Mouse (Mus musculus): ENCODE data around the gene Pitpna.

Gene Pitpna

GRCm38 (mm10) chr11:75631561-75632225 is 43.8 kb downstream of the Pitpna start:
- no peak for DNase-seq (ENCODE audit: low spot score in 2 of 2)

DNA sequence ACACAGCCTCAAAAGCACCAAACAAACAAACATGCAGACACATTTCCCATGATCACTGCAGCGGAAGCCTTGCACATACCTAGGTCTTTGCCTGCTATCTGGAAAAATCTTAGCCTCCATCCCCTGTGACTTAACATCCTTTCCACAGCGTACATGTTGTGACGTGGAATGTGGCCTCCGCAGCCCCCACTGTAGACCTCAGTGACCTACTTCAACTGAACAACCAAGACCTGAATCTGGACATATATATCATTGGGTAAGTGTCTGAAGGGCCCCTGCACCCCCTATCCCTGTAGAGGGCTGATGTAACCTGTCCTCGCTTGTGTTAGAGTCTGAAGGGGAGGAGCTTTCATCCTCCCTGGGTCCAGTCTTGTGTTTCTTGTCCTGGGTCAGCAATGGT is 45.0 kb downstream of the Pitpna start:
- no peak for DNase-seq (ENCODE audit: low spot score in 2 of 2)

DNA sequence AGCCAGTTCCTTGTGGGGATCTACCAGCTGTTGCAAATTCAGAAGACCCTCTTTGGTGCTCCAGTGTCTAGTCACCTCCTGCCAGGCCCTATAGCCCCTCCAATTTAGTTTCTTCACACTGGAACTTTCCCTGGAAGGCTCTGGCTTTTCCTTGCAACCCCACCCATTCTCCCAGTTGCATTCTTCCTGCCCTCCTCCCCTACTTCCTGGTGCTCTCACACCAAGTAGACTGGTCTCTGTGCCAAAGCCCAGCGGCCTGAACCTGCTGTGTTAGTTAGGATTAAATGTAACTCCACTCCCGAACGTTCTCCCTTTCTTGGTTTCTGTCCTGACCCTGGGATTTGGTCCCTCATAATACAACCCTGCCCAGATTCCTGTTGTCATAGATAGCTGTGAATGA is 46.9 kb downstream of the Pitpna start:
- no peak for DNase-seq (ENCODE audit: low spot score in 2 of 2)

- DNase-seq (ENCODE audit: low spot score in 2 of 2): no peak
Measured at GRCm38 (mm10) chr11:75635315-75635714, 47.4 kb downstream of the Pitpna start.

DNA sequence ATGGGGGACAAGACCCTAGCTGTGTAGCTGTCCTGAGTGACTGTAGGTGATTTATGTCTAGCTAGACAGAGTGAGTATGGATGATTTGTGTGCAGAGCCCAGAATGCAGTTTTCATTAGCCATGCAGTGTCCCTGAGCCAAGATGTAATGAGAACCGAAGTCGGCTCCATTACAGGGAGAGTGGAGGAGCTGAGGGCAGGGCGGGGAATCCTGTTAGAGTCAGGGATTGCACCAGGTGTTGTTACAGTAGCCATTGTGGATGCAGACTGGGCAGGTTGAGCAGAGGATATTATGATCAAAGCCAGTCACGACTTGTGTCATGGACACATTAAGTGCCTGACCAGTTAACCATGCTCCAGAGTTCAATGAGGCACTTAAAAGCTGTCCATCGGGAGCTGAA is 55.4 kb downstream of the Pitpna start:
- DNase-seq (ENCODE audit: low spot score in 2 of 2): no peak

- DNase-seq (ENCODE audit: low spot score in 2 of 2): no peak
Measured at GRCm38 (mm10) chr11:75644684-75645083, 56.8 kb downstream of the Pitpna start.

DNA sequence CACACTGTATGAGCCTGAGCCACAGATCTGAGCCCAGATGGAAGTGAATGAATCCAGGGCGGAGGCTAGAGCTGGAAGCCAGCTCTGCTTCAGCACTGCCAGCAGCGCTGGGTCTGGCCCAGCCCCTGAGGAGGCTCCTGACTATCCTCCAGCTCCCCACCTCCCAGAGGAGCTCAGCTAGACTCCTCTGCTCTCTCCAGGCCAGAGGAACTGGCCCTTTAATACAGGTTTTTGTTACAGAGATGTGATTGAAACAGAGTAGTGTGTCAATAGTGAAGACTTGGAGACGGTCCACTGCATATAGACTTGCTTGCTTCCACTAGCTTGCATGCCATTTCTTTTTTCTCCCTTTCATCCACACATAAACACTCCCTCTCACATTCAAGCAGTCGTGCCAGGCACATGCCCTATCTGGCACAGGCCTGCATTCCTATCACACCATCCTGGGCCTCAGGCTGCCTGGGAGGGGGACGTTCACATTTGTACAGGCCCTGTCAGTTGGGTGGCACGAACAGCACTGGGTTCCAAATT is 59.8 kb downstream of the Pitpna start:
- DNase-seq (ENCODE audit: low spot score in 2 of 2): peak; percentile 26 to 64

DNA sequence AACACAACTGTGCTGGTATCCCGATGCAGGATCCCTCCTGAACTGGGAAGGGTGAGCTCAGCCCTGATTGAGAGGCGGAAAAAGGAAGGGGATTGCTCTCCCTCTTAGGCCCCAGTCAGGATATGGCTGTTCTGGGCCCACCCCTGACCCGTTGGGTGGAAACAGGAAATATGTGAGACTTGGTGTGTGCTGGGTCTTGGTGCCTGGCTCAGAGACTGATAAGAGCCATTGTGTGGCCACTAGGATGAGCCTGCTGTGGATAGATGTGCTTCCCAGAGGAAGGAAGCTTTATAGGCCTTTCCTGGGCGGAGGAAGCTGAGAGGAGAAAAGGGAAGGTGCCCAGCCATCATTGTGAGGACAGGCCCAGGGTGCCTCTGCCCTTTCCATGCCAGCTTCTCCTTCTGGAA is 61.3 kb downstream of the Pitpna start:
- no peak for DNase-seq (ENCODE audit: low spot score in 2 of 2)

GRCm38 (mm10) chr11:75650311-75650710 is 62.4 kb downstream of the Pitpna start, which contains the start of gene Myo1c:
Gene Myo1c (plus strand): TSS chr11:75650504.
- DNase-seq (ENCODE audit: low spot score in 2 of 2): no peak

GRCm38 (mm10) chr11:75650958-75651425 is 63.1 kb downstream of the Pitpna start:
- no peak for DNase-seq (ENCODE audit: low spot score in 2 of 2)

DNA sequence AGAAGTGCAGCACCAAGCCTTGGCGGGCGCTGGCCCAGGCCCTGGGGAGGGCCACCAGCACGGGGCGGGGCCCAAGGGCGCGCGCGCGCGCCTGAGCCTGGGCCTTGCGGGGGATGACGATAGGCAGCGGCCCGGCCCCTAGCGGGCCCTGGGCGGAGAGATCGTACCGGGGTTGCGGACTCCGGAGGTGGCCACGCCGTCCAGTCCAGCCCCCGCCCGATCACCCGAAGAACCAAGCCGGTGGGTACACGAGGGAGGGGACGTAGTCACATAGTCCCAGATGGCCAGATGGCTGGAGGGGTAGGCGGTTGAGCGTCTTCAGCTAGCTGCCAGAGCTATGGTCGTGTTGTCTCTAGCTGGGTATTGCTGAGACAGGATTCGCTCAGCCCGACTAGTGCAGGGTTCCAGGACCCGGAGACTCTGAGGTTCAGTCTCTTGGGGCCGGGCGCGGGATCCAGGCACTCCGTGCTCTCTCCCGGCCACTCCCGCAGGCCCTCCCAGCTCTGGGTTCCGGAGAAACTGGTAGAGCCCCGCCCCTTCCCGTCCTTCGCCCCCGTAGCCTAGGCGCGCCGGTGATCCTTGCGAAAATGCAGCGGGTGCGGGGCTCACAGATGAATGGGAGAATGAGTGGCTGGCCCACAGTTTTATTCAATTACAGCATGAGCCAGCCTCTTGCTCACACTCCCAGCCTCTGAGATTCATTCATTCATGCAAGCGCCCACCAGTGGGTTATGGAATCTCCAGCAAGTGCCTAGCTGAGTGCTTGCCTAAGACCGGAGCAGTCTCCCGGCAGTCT is 63.7 kb downstream of the Pitpna start:
- DNase-seq (ENCODE audit: low spot score in 2 of 2): peak; percentile 75 to 77

- peak; percentile 24 to 45 for DNase-seq (ENCODE audit: low spot score in 2 of 2)
Measured at GRCm38 (mm10) chr11:75652222-75652941, 64.5 kb downstream of the Pitpna start.

GRCm38 (mm10) chr11:75652942-75653684 is 65.2 kb downstream of the Pitpna start:
- DNase-seq (ENCODE audit: low spot score in 2 of 2): peak; percentile 40 to 43

DNA sequence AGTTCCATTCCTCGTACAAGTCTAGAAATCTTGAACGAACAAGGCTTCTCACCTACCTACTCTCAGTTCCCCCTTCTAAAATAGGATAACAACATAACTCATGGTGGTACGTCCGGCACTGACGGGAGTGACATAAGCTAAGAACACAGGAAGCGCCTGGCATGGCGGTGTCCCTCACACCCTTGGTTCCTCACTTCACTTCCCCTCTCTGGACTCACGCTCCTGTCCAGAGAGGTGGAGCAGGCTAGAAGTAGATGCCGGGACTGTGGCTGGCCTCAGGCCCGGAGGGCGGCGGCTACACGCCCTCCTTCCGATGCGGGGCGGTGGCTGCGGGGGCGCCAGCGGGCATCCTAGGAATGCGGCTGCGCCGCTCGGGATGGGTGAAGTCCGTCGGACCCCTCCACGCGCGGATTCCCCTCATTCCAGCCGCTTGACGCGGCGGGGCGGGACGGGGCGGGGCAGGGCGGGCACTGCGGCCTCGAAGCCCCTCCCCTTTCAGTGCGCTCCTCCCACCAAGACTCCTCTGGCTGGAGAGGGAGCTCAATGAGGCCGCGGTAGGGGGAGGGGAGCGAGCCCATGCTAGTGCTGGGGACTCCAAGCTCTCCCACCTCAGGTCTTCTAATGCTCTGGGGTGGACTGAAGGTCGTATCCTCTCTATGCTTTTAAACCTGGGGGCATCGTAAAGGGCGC is 66.0 kb downstream of the Pitpna start:
- peak; percentile 80 to 88 for DNase-seq (ENCODE audit: low spot score in 2 of 2)

DNA sequence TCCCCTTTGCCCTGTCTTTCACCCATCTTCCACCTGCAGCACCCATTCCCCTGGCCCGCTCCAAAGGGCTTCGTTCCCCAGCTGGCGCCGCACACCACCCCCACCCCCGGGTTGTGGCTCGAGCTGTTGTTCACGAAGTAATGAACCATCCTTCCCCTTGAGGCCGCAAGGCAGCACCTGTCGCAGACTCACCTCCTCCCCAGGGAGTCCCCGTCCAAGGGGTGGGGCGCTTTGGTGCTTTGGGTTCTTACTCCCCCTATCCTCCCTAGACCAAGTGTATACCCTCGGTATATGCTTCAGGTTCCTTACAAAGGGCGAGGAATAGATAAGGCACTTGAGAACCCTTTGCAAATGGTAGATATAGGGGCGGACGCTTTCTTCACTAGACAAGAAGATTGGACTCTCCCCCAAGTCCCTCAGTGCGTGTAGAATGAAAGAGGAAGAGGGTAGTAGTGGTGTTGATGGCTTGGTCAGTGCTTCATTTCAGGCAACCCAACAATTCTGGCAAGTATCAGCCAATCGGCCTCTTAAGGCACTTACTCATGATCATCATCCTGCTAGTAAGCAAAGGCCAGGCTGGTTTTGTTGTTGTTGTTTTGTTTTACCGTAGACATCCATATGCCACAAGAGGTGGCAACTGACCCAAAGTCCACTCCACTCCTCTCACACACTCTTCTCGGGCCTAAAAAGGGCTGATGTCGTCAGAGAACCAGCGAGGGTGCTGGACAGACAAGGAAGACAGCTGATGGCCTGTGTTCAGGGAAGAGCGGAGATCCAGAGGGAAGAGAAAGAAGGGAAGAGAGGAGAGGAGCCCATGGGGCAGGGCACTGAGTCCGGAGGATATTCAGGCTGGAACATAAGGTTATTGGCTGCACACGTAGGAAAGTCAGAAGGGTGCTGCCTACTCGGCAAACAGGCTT is 66.8 kb downstream of the Pitpna start:
- DNase-seq (ENCODE audit: low spot score in 2 of 2): peak in 1 of 2 experiments; percentile 18

- DNase-seq (ENCODE audit: low spot score in 2 of 2): peak; percentile 78 to 85
Measured at GRCm38 (mm10) chr11:75655621-75656545, 68.0 kb downstream of the Pitpna start.

- DNase-seq (ENCODE audit: low spot score in 2 of 2): no peak
Measured at GRCm38 (mm10) chr11:75656621-75657590, 69.0 kb downstream of the Pitpna start.

Measured in urinary bladder, adult 18-20 months (tissue).